11 mouse cellular contexts compared by ENCODE assay signal in genomic region chr1:128722061-128722471, GRCm38 (mm10).
A peak's percentile ranks its signal among the peaks of the same experiment; 100 is the strongest.
DNase-seq lines count a peak whose midpoint lies in the region; ATAC-seq lines count a peak whose summit lies in the region.
"Had no signal": no experiment of that assay in that cellular context is flagged by ENCODE, and none has a peak within 500 bp of the region (broad histone marks: within the 10 kb centered on the region; RNA-seq: fewer than 3 reads in every experiment).

No protein-coding gene starts in this region.

- no peak overlapping the region for H3K4me2 ChIP-seq in embryonic facial prominence, embryonic 14.5 days (ENCODE audit: low read depth, low read length)
- H3K4me2 ChIP-seq: embryonic facial prominence, embryonic 15.5 days; hindbrain, embryonic 12.5 days had no signal

- no peak for ATAC-seq in embryonic facial prominence, embryonic 14.5 days (ENCODE audit: low read depth)

- no peaks in the 10 kb centered on the region for H3K4me1 ChIP-seq in embryonic facial prominence, embryonic 14.5 days (ENCODE audit: control insufficient read depth, insufficient read depth, low read length)
- H3K4me1 ChIP-seq in embryonic facial prominence, embryonic 10.5 days: no peaks in the 10 kb centered on the region
- H3K4me1 ChIP-seq: embryonic facial prominence, embryonic 15.5 days; hindbrain, embryonic 12.5 days had no signal

- no peaks in the 10 kb centered on the region for H3K27me3 ChIP-seq in embryonic facial prominence, embryonic 14.5 days (replicated peaks; ENCODE audit: control insufficient read depth, insufficient read depth, low read length)
- no peaks in the 10 kb centered on the region for H3K27me3 ChIP-seq in embryonic facial prominence, embryonic 10.5 days (replicated peaks; ENCODE audit: low read depth, poor library complexity, severe bottlenecking)
- H3K27me3 ChIP-seq: embryonic facial prominence, embryonic 15.5 days; hindbrain, embryonic 12.5 days had no signal

- no peaks in the 10 kb centered on the region for H3K9me3 ChIP-seq in embryonic facial prominence, embryonic 14.5 days (ENCODE audit: control insufficient read depth, low read length)
- no peaks in the 10 kb centered on the region for H3K9me3 ChIP-seq in embryonic facial prominence, embryonic 10.5 days
- H3K9me3 ChIP-seq: embryonic facial prominence, embryonic 15.5 days; hindbrain, embryonic 12.5 days had no signal

- no peaks in the 10 kb centered on the region for H3K36me3 ChIP-seq in embryonic facial prominence, embryonic 14.5 days (ENCODE audit: control insufficient read depth, insufficient read depth, low read length)
- no peaks in the 10 kb centered on the region for H3K36me3 ChIP-seq in embryonic facial prominence, embryonic 10.5 days (replicated peaks)
- H3K36me3 ChIP-seq: embryonic facial prominence, embryonic 15.5 days; hindbrain, embryonic 12.5 days had no signal

- no peak overlapping the region for H3K27ac ChIP-seq in embryonic facial prominence, embryonic 14.5 days (replicated peaks; ENCODE audit: low read depth, low read length)
- H3K27ac ChIP-seq in embryonic facial prominence, embryonic 10.5 days (replicated peaks): no peak overlapping the region
- H3K27ac ChIP-seq: embryonic facial prominence, embryonic 15.5 days; hindbrain, embryonic 12.5 days had no signal

- peak; percentile 38 for DNase-seq in embryonic facial prominence, embryonic 14.5 days (ENCODE audit: low spot score)
- no peak for DNase-seq in embryonic facial prominence, embryonic 10.5 days (ENCODE audit: low spot score)
- peak; percentile 12 for DNase-seq in layer of hippocampus, adult 9-11 months
- DNase-seq in layer of hippocampus, adult 8-10 months (ENCODE audit: low spot score in 2 of 2): no peak
- peak; percentile 17 to 46 for DNase-seq in lung, adult 18-20 months
- DNase-seq in monocyte, adult 2 months (ENCODE audit: low read depth in 1 of 2, low spot score in 2 of 2): peak; percentile 53 to 67
- DNase-seq in cerebellum, postnatal 25 days: no peak
- no peak for DNase-seq in spleen, postnatal 10 days (ENCODE audit: low spot score in 2 of 2)
- DNase-seq: retina, postnatal 1 day had no signal

- no peak overlapping the region for H3K4me3 ChIP-seq in embryonic facial prominence, embryonic 14.5 days (ENCODE audit: low read depth, low read length)
- no peak overlapping the region for H3K4me3 ChIP-seq in embryonic facial prominence, embryonic 10.5 days
- H3K4me3 ChIP-seq: embryonic facial prominence, embryonic 15.5 days; hindbrain, embryonic 12.5 days had no signal

- 76% methylated on average over 2 of the region's 2 CpGs for WGBS in embryonic facial prominence, embryonic 14.5 days
- WGBS in embryonic facial prominence, embryonic 10.5 days: 74% methylated on average over 2 of the region's 2 CpGs

- H3K9ac ChIP-seq in embryonic facial prominence, embryonic 14.5 days (ENCODE audit: low read depth, low read length): no peak overlapping the region
- H3K9ac ChIP-seq: embryonic facial prominence, embryonic 15.5 days; hindbrain, embryonic 12.5 days had no signal

Comparison
In these comparisons a context has a peak if more than half of its experiments do, and no peak if none do; other contexts are left out.
1. DNase-seq: peak in embryonic facial prominence, embryonic 14.5 days (single experiment), layer of hippocampus, adult 9-11 months (single experiment), lung, adult 18-20 months (2 of 2) and monocyte, adult 2 months (2 of 2); none in embryonic facial prominence, embryonic 10.5 days (single experiment), layer of hippocampus, adult 8-10 months (0 of 2), cerebellum, postnatal 25 days (0 of 2) and spleen, postnatal 10 days (0 of 2).